Mouse (Mus musculus) neural tube, embryonic 15.5 days (tissue): ENCODE results near the gene Aoah. TPM values are rescaled to one million over a fixed set of nuclear protein-coding genes. Genes with fewer than 3 reads are reported as not detected.

Experiments used
- ATAC-seq: fragments of 200-750 bp; cut with Nextera tagmentation; 2 replicates; pipeline ENCODE4 v1.8.0; 2017; ENCODE audit warnings: mild to moderate bottlenecking, moderate TSS enrichment, moderate library complexity; ENCODE audit not compliant: low FRiP score
- H3K27ac ChIP-seq: fragments of 300-500 bp; sonication (generic); replicated peaks from 2 replicates; pipeline ENCODE4 v1.5.1; 2015; ENCODE audit warnings: mild to moderate bottlenecking, inconsistent platforms
- H3K27me3 ChIP-seq: fragments of 300-500 bp; sonication (generic); replicated peaks from 2 replicates; pipeline ENCODE4 v1.6.1; 2015; ENCODE audit warnings: inconsistent platforms
- H3K36me3 ChIP-seq: fragments of 300-500 bp; sonication (generic); 2 replicates; pipeline ENCODE4 v1.6.1; 2015; ENCODE audit warnings: inconsistent platforms
- H3K4me1 ChIP-seq: fragments of 300-500 bp; sonication (generic); 2 replicates; pipeline ENCODE4 v1.6.1; 2015; ENCODE audit warnings: inconsistent platforms
- H3K4me2 ChIP-seq: fragments of 300-500 bp; sonication (generic); 2 replicates; pipeline ENCODE4 v1.6.1; 2015; ENCODE audit warnings: inconsistent platforms, mild to moderate bottlenecking, moderate library complexity
- H3K4me3 ChIP-seq: fragments of 300-500 bp; sonication (generic); replicated peaks from 2 replicates; pipeline ENCODE4 v1.5.1; 2015; ENCODE audit warnings: mild to moderate bottlenecking, inconsistent platforms
- H3K9ac ChIP-seq: fragments of 300-500 bp; sonication (generic); replicated peaks from 2 replicates; pipeline ENCODE4 v1.6.1; 2015; ENCODE audit warnings: mild to moderate bottlenecking, inconsistent platforms
- H3K9me3 ChIP-seq: fragments of 300-500 bp; sonication (generic); replicated peaks from 2 replicates; pipeline ENCODE4 v1.6.1; 2016; ENCODE audit warnings: inconsistent platforms
- WGBS: fragments of 180-500 bp; shearing (Covaris S2); methylation state at CpG from one replicate; pipeline ENCODE4 v1.1.7; 2015; ENCODE audit warnings: mixed read lengths; 5-methylcytosine and 5-hydroxymethylcytosine counted together
- polyA plus RNA-seq: library from polyadenylated mRNA; unstranded; fragments of >200 nt; fragmentation: Nextera tagmentation; extraction: Ambion mirVana; gene quantifications from 2 replicates; pipeline ENCODE4 v1.2.1, GENCODE M21; 2015

Aoah gene
- polyA plus RNA-seq, result 0.60 and 0.65 TPM in 2 replicates

DNA sequence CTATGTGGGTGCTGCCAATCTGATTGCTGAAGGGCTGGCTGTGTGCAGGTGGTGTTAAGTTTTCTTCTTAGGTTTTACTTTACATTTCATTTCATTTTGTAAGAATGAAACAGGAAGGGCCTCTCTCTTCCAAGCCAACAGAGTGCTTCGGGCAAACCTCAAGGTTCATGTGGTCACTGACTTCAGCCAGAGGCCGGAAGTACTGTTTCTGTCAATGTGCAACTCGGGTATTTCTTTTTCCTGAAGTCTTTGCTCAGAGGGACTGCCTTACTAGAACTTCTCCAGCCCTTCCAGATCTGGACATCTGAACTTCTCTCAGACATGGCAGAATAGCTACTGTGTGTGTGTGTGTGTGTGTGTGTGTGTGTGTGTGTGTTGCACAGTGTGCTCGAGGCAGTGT, at the start of gene Aoah:
Aoah (plus strand) TSS at position 213 of the 400 bp plus-strand sequence.
- Histone ChIP-seq H3K9ac (no peak within 1 kb of the TSS), H3K4me1 (no peaks in the 10 kb centered on the region), H3K4me3 (no peak within 1 kb of the TSS), H3K36me3 (no peaks in the 10 kb centered on the region), H3K4me2 (no peak within 1 kb of the TSS), H3K27me3 (no peaks in the 10 kb centered on the region), H3K9me3 (no peaks in the 10 kb centered on the region), H3K27ac (no peak within 1 kb of the TSS)
- no peak for ATAC-seq
- WGBS, result 85% methylated on average over 4 of the region's 4 CpGs

- WGBS, result 79% methylated on average over 1 of the region's 1 CpGs
- Histone ChIP-seq H3K4me1 (no peaks in the 10 kb centered on the region), H3K9me3 (no peaks in the 10 kb centered on the region), H3K4me2 (no peak overlapping the region), H3K36me3 (no peaks in the 10 kb centered on the region), H3K27ac (no peak overlapping the region), H3K27me3 (no peaks in the 10 kb centered on the region), H3K9ac (no peak overlapping the region), H3K4me3 (no peak overlapping the region)
- ATAC-seq, result no peak
Measured at GRCm38 (mm10) chr13:20754843-20755242, 39.1 kb upstream of the Aoah start.

DNA sequence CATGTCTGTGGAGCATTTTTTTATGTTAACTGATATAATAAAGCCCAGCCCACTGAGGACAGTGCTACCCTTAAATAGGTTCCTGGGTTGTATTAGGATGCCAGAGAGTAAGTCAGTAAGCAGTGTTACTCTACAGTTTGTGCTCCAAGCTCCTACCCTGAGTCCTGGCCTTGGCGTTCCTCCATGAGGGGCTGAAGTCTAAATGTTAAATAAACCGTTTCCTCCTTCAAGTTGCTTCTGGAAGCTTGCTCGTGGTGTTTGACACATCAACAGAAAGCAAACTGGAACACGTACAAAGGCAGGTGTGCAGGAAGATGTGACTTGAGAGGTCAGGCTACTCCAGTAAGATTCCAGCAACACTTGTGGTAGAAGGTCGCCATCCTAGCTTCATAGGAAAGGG, 10.3 kb upstream of the Aoah start:
- H3K9ac ChIP-seq, result no peak overlapping the region
- H3K9me3 ChIP-seq, result no peaks in the 10 kb centered on the region
- no peak overlapping the region for H3K27ac ChIP-seq
- 88% methylated on average over 5 of the region's 5 CpGs for WGBS
- no peaks in the 10 kb centered on the region for H3K36me3 ChIP-seq
- no peak for ATAC-seq
- H3K4me2 ChIP-seq, result no peak overlapping the region
- H3K4me3 ChIP-seq, result no peak overlapping the region
- H3K4me1 ChIP-seq, result no peaks in the 10 kb centered on the region
- no peaks in the 10 kb centered on the region for H3K27me3 ChIP-seq

- no peaks in the 10 kb centered on the region for H3K4me1 ChIP-seq
- WGBS, result 92% methylated on average over 6 of the region's 6 CpGs
- no peak for ATAC-seq
- H3K4me3 ChIP-seq, result no peak overlapping the region
- H3K27me3 ChIP-seq, result no peaks in the 10 kb centered on the region
- H3K27ac ChIP-seq, result no peak overlapping the region
- H3K9me3 ChIP-seq, result no peaks in the 10 kb centered on the region
- no peak overlapping the region for H3K4me2 ChIP-seq
- H3K9ac ChIP-seq, result no peak overlapping the region
- no peaks in the 10 kb centered on the region for H3K36me3 ChIP-seq
Measured at GRCm38 (mm10) chr13:20784060-20784459, 9.9 kb upstream of the Aoah start.

- no peaks in the 10 kb centered on the region for H3K4me1 ChIP-seq
- H3K36me3 ChIP-seq, result no peaks in the 10 kb centered on the region
- H3K9me3 ChIP-seq, result no peaks in the 10 kb centered on the region
- no peak for ATAC-seq
- no peak overlapping the region for H3K9ac ChIP-seq
- H3K27me3 ChIP-seq, result no peaks in the 10 kb centered on the region
- H3K4me2 ChIP-seq, result no peak overlapping the region
- no peak overlapping the region for H3K27ac ChIP-seq
- no peak overlapping the region for H3K4me3 ChIP-seq
- WGBS, result 85% methylated on average over 7 of the region's 7 CpGs
Measured at GRCm38 (mm10) chr13:20785960-20786359, 8.0 kb upstream of the Aoah start.

GRCm38 (mm10) chr13:20786825-20787245, 7.1 kb upstream of the Aoah start:
- H3K4me3 ChIP-seq, result no peak overlapping the region
- H3K9me3 ChIP-seq, result no peaks in the 10 kb centered on the region
- no peaks in the 10 kb centered on the region for H3K36me3 ChIP-seq
- no peak overlapping the region for H3K27ac ChIP-seq
- H3K9ac ChIP-seq, result no peak overlapping the region
- no peak for ATAC-seq
- H3K27me3 ChIP-seq, result no peaks in the 10 kb centered on the region
- H3K4me1 ChIP-seq, result no peaks in the 10 kb centered on the region
- WGBS, result 71% methylated on average over 1 of the region's 1 CpGs
- no peak overlapping the region for H3K4me2 ChIP-seq

DNA sequence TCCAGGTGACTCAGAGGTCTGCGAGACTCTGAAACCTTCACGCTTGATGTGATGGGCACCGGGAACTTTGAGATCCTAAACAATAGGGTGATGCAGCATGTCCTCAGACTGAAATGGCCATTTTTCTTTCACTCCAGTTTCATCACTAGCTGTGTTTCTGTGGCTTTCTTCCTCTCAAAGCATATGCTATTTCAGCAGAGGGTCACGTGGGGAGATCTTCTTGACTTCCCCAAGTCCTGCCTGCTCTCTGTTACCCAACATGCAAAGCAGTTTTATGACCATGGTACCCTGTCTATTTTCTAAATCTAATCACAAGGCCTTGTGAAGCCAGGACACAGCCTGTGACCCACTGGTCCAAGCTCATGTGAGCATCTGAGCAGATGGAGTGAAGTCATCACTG, 6.0 kb upstream of the Aoah start:
- ATAC-seq, result no peak
- no peak overlapping the region for H3K27ac ChIP-seq
- H3K4me3 ChIP-seq, result no peak overlapping the region
- no peaks in the 10 kb centered on the region for H3K9me3 ChIP-seq
- no peak overlapping the region for H3K9ac ChIP-seq
- no peak overlapping the region for H3K4me2 ChIP-seq
- WGBS, result 86% methylated on average over 4 of the region's 4 CpGs
- no peaks in the 10 kb centered on the region for H3K27me3 ChIP-seq
- no peaks in the 10 kb centered on the region for H3K4me1 ChIP-seq
- H3K36me3 ChIP-seq, result no peaks in the 10 kb centered on the region

DNA sequence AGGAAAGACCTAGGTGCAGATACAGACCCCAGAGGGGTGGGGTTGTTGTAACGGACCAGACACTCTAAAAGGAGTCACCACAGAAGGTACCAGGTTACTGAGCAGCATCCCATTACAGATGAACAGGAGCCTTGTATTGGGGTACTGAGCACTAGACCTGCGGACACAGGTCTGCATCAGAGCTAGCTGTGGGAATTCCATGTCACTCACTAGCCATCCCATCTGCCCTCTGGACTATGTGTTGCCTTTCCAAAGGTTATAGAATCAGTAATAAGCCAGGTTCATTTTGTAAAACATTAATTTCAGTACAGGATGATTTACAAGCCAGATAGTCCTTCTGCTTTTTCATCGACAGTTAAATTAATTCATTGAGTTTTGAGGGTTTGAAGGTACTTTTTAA, 2.7 kb downstream of the Aoah start:
- Histone ChIP-seq H3K9ac (no peak overlapping the region), H3K9me3 (no peaks in the 10 kb centered on the region), H3K27ac (no peak overlapping the region), H3K4me2 (no peak overlapping the region), H3K36me3 (no peaks in the 10 kb centered on the region), H3K27me3 (no peaks in the 10 kb centered on the region), H3K4me1 (no peaks in the 10 kb centered on the region), H3K4me3 (no peak overlapping the region)
- 86% methylated on average over 3 of the region's 3 CpGs for WGBS
- no peak for ATAC-seq

DNA sequence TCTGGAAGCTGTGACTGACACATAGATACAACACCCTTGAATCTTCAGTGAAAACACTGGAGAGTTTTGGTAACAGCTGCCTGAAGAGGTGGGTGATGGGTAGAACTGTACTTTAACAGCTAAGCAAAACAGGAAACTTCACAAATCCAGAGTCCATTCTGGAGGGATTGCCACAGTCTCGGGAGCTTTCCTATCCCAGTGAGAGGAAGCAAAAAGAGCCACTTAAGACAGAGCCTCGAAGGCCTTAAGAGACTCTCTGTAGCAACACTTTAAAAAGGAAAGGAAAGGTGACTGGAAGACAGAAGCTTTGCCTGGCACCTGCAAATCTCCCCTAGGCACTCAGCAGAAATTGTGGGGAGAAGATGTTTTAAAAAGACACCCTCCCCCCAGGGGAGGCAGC, 4.6 kb downstream of the Aoah start:
- Histone ChIP-seq H3K27me3 (no peaks in the 10 kb centered on the region), H3K4me1 (no peaks in the 10 kb centered on the region), H3K36me3 (no peaks in the 10 kb centered on the region), H3K4me2 (no peak overlapping the region), H3K9me3 (no peaks in the 10 kb centered on the region), H3K9ac (no peak overlapping the region), H3K27ac (no peak overlapping the region), H3K4me3 (no peak overlapping the region)
- WGBS, result 61% methylated on average over 2 of the region's 2 CpGs
- no peak for ATAC-seq

- Histone ChIP-seq H3K9me3 (no peaks in the 10 kb centered on the region), H3K9ac (no peak overlapping the region), H3K27me3 (no peaks in the 10 kb centered on the region), H3K4me2 (no peak overlapping the region), H3K4me3 (no peak overlapping the region), H3K36me3 (no peaks in the 10 kb centered on the region), H3K4me1 (no peaks in the 10 kb centered on the region), H3K27ac (no peak overlapping the region)
- no peak for ATAC-seq
- WGBS, result 82% methylated on average over 3 of the region's 3 CpGs
Measured at GRCm38 (mm10) chr13:20799772-20800171, 5.9 kb downstream of the Aoah start.

- ATAC-seq, result no peak
Measured at GRCm38 (mm10) chr13:20800569-20800968, 6.7 kb downstream of the Aoah start.

GRCm38 (mm10) chr13:20811782-20812406, 18.0 kb downstream of the Aoah start:
- 75% methylated on average over 3 of the region's 3 CpGs for WGBS
- Histone ChIP-seq H3K27me3 (no peaks in the 10 kb centered on the region), H3K4me2 (no peak overlapping the region), H3K36me3 (no peaks in the 10 kb centered on the region), H3K4me3 (no peak overlapping the region), H3K27ac (no peak overlapping the region), H3K4me1 (no peaks in the 10 kb centered on the region), H3K9me3 (no peaks in the 10 kb centered on the region), H3K9ac (no peak overlapping the region)
- ATAC-seq, result no peak

More at GRCm38 (mm10) chr13:20800569-20800968, 6.7 kb downstream of the Aoah start:
- Histone ChIP-seq H3K36me3 (no peaks in the 10 kb centered on the region), H3K4me3 (no peak overlapping the region), H3K4me2 (no peak overlapping the region), H3K27ac (no peak overlapping the region), H3K27me3 (no peaks in the 10 kb centered on the region), H3K9ac (no peak overlapping the region), H3K4me1 (no peaks in the 10 kb centered on the region), H3K9me3 (no peaks in the 10 kb centered on the region)
- WGBS, result 75% methylated on average over 3 of the region's 3 CpGs
